ENCODE assay signal across 23 mouse cellular contexts in the genomic region with DNA sequence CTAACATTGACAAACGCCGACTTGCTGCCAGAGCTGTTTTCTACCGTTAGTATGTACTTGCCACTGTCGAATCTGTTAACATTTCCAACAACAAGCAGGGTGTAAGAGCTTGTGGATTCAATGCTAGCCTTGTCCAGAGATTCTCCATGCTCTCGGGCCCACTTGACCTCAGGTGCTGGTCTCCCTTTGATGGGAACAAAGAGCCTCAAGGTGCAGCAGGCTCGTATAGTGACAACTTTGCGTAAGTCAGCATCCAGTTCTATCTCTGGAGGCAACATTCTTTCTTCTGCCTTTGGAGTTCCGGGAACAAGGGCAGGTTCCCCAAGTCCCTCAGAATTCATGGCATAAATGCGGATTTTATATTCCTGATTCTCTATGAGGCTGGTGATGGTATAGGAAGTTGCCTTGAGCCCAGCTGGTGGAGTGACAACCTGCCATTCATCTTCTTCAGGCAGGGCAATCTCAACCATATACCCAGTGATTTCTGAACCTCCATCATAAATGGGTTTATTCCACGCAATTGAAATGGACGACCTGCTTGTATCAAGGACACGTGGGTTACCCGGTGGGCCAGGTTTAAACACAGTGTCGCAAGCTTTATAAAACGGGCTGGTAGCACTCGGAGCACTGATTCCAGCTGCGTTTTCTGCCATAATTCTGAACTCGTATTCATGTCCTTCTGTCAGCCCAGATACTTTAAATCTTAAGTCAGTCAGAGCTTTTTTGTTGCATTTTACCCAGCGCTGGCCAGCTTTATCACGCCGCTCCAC.
"Had no signal": no experiment of that assay in that cellular context is flagged by ENCODE, and none has a peak within 500 bp of the region (broad histone marks: within the 10 kb centered on the region; RNA-seq: fewer than 3 reads in every experiment).

No protein-coding gene starts in this region.

- H3K27ac ChIP-seq: embryonic facial prominence, embryonic 10.5 days; embryonic facial prominence, embryonic 12.5 days; embryonic facial prominence, embryonic 13.5 days; embryonic facial prominence, embryonic 15.5 days; forebrain, embryonic 10.5 days; forebrain, embryonic 12.5 days; forebrain, embryonic 13.5 days; forebrain, embryonic 15.5 days; heart, adult 2 months; heart, embryonic 10.5 days had no signal

- DNase-seq: cerebellum, adult 2 months; cerebellum, adult 8-10 months; cerebellum, adult 9-10 months; cerebellum, adult 9-11 months; cerebellum, postnatal 10 days; cerebellum, postnatal 14 days; cerebellum, postnatal 25 days; cerebellum, postnatal 36 days; embryo, embryonic 11 days; forebrain, postnatal 0 days; gastrocnemius, postnatal 10 days; heart, adult 18-20 months had no signal

- H3K4me3 ChIP-seq: embryonic facial prominence, embryonic 10.5 days; embryonic facial prominence, embryonic 12.5 days; embryonic facial prominence, embryonic 13.5 days; embryonic facial prominence, embryonic 15.5 days; erythroblast, embryonic 14.5 days; forebrain, embryonic 10.5 days; forebrain, embryonic 12.5 days; forebrain, embryonic 13.5 days; forebrain, embryonic 15.5 days; heart, adult 2 months; heart, embryonic 10.5 days had no signal
